Mouse (Mus musculus): ENCODE results near the gene Tmem91.

Gene Tmem91

DNA sequence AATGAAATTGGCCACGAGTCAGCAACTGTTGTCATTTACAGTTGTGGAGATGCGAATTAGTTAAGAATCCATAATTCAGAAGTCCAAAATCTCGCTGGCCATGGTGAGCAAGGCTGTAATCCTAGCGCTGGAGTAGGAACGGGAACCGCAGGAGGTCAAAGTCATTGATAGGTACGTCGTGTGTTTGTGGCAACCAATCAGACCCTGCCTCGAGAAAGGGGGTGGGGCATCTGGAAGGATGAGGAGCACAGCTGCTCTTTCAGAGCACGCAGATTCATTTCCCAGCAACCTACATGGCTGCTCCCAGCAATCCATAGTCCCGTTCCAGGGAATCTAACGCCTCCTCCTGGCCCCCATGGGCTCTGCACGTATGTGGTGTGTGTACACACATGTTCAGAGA, 24.9 kb upstream of the Tmem91 start:
- DNase-seq, result no peak

DNA sequence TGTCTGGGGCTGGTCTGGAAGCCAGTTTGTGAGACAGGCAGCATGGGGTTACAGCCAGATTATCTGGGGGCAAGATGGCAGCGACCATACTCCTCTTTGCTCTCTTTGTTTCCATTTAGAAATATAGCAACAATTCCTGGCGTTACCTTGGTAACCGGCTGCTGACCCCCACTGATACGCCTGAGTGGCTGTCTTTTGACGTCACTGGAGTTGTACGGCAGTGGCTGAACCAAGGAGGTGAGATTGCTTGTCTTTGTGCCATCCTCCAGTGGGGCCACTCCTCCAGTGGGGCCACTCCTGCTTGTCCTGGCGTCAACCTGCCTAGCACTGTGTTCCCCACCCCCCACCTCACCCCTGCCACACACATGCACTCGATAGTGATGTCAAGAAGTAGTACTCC, 19.1 kb upstream of the Tmem91 start:
- no peak for DNase-seq

DNA sequence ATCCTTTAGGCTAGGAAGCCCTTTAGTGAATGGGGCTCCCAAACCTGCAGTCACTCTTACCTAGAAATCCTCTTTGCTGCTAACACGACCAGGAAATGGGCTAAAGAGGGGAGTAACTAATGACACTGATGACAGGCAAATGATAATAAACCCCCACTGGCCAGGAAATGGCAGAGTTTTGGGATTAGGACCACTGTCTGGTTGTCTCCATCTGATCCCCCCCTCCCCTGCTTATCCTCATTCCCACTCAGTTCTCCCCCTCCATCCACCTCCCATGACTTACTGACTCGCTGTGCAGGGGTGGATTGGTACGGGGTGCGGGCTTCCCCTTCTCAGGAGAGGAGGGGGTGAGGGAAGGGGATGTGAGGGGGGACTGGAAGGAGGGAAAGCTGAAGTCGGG, 15.1 kb upstream of the Tmem91 start:
- no peak for DNase-seq

DNA sequence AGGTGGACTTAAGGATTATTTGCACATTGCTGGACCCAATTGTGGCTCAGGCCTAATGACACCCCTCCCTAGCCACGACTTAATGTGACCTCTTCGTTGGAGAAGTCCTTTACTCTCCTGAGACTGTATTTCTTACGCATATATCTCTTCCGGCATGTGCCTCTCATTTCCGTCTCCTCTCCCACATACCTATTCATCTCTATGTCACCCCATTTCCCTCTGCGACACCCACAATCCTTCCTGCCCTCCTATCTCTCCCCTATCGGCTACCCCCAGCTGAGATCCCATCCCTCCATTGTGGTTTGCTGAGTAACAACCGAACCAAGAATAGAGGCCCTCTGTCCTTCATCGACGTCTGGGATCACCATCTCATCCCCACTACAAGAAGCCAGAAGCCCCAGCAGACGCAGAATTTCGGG, 14.6 kb upstream of the Tmem91 start:
- DNase-seq, result no peak

DNA sequence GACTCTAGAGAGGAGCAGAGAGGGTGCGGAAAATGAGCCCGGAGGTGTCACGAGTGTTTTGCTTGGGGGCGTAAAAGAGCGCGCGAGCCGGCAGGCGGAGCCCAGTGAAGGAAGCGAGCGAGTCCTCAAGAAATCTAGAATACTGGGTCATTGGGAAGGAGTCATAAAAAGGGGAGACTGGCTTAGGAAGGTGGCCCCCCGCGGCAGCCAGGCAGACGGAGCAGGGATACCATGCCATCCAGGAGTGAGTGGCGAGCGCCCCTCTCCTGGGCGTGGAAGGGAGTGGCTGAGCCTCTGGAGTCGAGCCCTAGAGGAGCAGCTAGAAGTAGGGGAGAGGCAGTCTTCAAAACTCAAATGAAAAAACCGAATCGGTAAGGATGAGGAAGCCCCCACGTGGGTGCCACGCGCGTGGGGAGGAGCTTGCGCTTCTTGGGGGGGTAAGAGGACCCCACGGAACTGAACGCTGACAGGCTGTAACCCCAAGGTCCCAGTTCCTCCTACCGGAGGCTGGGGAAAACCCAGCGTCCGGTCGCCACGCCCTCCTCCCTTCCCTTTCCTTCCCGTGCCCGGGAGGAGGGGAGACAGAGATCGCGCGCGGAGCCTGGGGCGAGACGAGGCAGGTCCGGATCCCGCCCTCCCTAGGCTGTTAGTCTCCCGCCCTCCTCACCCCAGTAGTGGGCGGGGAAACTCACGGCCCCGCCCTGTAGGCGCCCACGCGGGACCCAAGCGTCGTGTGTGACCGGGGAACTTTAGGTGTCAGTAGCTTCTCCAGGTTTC, 14.0 kb upstream of the Tmem91 start:
- DNase-seq, result peak; percentile 60 to 65

DNA sequence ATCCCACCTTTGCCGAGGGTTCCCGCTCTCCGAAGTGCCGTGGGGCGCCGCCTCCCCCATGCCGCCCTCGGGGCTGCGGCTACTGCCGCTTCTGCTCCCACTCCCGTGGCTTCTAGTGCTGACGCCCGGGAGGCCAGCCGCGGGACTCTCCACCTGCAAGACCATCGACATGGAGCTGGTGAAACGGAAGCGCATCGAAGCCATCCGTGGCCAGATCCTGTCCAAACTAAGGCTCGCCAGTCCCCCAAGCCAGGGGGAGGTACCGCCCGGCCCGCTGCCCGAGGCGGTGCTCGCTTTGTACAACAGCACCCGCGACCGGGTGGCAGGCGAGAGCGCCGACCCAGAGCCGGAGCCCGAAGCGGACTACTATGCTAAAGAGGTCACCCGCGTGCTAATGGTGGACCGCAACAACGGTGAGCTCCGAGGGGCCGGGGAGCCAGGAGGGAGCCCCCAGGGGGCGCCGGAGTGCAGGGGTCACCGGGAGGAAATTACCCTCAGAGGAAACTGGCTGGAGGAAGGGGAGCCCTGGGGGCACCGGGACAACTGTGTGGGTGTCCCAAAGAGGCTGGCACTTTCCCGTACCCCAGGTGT, 12.9 kb upstream of the Tmem91 start:
- peak; percentile 62 to 66 for DNase-seq

DNA sequence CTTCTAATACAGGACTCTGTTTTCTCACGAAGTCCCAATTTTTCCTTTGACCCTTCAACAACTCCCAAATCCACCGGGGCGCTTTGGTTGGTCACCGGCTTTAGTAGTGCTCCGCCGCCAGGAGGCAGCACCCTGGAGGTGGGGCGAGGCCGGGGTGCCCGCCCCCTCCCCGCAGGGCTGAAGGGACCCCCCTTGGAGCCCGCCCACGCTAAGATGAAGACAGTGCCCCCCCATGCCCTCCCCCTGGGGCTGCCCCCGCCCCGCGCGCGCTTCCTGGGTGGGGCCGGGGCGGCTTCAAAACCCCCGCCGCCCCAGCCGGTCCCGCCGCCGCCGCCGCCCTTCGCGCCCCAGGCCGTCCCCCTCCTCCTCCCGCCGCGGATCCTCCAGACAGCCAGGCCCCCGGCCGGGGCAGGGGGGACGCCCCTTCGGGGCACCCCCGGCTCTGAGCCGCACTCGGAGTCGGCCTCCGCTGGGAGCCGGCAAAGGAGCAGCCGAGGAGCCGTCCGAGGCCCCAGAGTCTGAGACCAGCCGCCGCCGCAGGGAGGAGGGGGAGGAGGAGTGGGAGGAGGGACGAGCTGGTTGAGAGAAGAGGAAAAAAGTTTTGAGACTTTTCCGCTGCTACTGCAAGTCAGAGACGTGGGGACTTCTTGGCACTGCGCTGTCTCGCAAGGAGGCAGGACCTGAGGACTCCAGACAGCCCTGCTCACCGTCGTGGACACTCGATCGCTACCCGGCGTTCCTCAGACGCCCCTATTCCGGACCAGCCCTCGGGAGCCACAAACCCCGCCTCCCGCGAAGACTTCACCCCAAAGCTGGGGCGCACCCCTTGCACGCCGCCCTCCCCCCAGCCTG, 11.9 kb upstream of the Tmem91 start, which contains the start of gene Tgfb1:
TSS of gene Tgfb1 (plus strand) at position 323 of the 852 bp plus-strand sequence.
- DNase-seq, result peak; percentile 61 to 69

DNA sequence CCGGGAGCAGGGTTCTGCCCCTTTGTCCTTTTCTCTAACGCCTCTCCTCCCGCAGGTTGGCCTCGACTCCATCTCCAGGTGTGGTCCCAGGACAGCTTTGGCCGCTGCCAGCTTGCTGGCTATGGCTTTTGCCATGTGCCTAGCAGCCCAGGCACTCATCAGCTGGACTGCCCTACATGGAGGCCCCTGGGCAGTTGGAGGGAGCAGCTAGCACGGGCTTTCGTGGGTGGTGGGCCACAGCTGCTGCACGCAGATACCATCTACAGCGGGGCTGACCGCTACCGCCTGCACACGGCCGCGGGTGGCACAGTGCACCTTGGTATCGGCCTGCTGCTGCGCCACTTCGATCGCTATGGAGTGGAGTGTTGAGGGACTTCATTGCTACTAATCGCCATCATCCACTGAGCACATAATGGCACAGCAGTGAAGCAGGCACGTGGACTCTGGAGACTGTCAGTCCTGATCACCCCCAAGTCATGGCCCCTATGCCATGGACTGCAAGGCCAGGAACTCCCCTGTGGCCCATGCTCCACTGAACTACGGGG, 11.0 kb upstream of the Tmem91 start:
- no peak for DNase-seq

DNA sequence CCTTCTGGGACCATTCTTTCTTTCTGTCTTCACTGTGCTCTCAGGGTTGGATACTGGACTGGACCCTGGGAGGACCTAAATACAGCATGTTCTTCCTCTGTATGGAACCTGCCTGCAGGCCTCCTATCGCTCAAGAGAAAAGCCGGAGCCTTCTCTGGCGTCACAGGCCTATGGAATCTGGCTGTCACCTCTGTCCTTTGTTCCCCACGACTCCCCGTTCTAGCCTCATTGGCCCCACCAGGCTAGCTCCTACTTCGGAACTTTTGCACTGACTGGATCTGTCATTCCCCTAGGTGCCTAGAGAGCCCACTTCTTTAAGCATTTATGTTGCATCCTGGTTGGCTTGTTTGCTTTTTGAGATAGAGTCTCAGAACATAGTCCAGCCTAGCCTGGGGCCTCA, 9.7 kb upstream of the Tmem91 start:
- DNase-seq, result no peak

DNA sequence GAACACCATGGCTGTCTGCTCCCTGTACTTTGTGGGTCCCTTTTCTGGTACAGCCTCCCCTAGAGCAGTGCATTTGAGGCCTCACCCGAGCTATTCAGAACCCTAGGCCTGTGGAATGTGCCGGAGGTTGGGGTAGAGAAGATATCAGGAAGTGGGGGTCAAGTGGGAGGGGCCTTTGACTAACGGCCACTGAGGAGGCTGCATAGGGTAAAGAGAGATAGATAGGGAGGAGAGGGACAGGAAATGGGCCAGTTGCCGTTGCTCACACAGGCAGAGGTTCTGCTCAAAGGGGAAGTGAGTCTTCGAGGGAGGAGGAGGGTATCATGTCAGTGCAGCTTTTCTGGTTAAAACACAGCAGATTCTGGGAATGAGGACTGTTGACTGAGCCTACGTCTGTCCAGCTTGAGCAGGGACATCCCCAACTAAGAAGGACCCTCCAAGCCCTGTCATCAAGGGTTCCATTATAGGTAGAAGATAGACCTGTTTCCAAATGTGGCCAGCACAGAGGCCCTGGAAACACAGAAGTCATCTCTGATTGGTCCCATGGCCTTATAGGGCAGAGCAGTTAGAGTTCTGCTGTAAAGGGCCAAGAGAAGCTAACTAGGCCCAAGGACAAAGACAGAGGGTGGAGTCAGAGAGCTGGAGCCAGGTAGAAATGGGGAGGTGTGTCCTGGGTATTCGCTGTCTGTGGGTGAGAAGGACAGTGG, 8.7 kb upstream of the Tmem91 start:
- DNase-seq, result no peak

DNA sequence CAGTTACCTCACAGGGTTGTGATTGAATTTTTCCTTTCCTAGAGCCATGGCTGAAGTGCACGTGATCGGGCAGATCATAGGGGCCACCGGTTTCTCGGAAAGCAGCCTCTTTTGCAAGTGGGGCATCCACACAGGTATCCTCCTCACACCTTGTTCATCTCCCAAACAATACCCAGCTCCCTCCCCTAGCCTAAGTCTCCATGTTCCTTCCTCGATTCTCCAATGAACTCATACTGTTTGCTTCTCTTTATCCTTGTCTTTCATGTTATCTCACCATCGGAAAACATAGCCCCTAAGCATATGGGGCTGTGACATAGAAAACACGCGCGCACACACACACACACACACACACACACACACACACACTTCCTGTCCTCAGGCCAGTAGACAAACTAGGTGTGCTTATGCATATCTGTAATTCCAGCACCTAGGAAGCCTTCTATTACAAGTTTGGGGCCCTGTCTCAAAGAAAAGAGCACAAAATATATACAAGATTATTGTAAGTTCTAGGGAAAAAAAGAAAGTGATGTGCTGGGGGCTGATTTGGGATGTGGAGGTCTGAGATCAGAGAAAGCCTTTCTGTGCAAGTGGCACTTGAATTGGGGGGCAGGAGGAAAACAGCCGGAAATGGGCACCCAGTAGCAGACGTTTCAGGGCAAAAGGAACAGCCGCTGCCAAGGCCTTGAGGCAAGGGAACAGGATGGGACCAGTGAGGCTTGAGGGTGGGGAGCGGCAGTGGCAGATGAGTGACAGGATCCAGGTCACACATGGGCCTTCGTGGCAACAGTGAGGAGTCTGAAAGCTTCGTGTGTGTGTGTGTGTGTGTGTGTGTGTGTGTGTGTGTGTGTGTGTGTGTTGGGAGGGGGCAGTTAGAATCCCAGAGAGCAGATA, 6.6 kb upstream of the Tmem91 start:
- peak; percentile 54 to 55 for DNase-seq

DNA sequence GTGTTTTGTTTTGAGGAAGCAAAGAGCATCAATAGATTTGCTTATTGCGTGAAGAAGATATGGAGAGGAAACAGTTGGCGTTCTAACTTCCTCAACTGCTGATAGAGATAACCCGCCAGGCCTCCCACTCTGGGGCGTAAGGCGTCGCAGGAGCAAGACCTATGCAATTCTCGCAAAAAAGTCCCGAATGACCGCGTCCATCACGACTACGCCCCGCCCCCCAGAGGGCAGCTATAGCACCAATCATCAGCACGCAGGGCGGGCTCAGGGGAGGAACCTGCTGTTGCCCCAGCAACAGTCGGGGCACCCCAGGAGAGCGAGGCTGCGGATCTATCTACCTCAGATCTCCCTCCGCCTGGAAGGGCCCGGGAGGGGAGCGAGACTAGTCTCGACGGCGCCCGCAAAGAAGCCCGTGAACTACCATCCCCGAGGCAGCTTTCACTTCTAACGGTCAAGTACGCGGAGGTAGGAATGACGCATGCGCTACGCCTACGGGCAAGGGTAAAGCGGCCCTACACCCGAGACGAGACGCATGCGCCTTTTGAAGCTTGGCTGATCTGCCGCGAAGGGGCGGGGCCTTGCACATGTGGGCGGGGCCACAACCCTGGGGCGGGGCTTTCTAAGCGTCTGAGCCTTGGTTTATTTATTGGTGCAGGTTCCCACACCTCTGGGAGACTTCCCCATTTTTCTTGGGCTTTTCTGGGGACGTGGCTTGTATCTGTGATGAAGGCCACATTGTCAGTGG, 5.7 kb upstream of the Tmem91 start, which contains the start of gene B9d2:
TSS of gene B9d2 (plus strand) at position 267 of the 745 bp plus-strand sequence.
- peak; percentile 98 for DNase-seq

DNA sequence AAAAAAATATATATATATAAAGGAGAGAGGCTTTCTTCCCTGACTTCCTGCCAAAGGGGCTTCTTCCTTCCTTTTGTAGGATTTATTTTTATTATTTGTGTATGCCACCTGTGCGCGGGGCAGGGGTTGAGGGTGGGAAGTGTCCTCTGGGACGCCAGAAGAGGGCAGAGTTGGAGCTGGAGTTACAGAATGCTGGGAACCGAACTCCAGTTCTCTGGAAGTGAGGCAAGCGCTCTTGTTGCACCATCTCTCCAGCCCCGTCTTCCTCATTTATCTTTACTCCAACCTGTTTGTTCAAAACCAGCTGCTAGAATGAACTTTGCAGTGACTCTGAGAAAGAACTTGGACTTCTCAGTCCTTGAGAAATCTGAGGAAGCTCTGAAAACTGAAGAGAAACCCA, 5.0 kb upstream of the Tmem91 start:
- DNase-seq, result peak in 1 of 2 experiments; percentile 45

DNA sequence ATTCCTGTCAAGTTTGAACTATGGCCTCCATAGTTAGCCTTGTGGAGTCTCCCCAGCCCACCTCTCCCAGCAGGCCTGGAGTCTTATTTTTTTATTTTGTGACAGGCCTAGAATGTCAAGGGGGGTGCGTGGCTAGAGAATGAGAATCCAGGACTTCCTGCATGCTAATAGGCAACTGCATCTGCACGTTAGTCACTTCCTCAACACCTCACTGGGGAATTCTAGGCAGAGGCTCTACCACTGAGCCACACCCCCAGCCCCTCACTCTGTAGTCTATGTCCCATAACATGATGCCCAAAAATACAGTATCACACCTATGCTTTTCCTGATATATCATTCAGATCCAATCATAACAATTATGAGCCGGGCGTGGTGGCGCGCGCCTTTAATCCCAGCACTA, 2.0 kb upstream of the Tmem91 start:
- DNase-seq, result no peak

DNA sequence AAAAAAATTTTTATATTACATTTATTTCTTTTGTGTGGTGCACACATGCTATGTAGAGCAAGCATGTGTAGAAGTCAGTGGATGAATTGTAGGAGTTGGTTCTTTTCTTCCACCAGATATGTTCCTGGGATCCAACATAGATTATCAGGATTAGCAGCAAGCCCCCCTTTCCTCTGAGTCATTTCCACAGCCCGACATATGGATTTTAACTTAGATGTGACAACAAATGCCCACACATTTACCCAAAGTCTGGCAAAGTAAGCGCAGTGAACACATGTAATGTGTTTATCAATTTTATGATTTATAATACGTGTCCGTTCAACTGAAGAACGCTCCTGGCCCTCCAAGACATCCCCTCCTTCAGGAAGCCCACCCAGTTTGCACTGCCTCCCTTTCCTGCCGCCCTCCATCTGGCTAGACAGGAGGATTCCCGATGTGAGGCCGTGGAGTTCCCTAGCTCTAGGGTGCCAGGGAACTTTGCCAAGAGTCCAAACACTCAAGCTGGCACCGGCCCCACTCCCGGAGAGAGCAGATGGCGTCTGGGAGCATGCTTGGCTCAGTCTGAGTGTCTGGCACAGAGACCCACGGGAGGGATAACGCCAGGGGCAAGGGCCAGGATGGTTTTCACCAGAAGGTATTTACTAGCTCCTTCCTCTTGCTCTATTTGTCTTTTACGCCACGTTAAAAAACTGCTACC, 1.3 kb upstream of the Tmem91 start:
- peak; percentile 100 for DNase-seq

DNA sequence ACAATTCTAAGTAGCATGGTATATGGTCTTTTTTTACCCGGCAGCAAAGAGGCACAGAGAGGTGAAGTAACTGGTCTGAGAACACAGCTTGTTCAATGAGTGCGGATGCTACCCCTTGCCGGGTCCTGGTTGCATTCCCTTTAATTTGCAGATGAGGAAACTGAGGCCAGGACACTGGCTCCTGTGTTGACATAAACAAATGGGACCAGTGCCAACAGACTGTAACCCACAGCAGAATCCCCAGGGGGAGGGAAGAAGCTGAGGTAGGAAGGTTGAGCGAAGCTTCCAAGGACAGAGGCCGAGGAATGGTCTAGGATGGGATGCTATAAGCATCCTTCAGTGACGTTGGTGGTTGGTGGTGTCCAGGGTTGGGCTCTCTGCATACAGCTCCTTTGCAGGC, 439 bp upstream of the Tmem91 start:
- DNase-seq, result peak; percentile 35 to 51

DNA sequence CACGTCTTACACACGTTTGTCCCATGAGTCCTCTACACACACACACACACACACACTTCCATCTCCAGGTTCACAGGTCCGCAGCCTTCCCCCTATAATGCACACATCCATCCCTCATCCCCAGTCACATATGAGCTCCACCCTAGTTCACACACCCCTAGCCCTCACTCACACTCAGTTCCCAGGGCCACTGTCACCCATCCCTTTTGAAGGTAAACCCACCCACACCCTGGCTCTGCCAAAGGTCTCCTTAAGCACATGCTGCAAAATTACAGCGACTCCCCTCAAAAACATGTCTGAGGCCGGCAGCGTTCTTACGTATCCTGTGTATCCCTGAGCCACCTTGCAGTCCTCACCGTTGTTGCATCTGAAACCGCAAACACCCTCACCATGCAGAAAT, 669 bp downstream of the Tmem91 start:
- no peak for DNase-seq

DNA sequence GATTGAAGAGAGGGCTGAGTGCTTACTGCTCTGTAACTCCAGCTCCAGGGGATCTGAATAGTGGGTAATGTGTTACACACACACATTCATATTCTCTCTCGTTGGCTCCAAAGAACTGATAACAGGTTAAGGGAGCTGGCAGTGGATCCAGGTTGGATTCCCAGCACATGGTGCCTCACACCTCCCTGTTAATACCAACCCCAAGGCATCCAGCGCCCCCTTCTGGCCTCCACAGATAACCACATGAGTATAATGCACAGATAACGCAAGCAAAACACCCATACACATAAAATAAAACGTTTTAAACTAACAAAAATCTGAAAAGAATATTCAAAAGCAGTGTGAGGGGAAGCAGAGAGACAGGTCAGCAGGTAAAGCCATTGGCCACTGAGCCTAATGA, 2.5 kb downstream of the Tmem91 start:
- DNase-seq, result no peak

DNA sequence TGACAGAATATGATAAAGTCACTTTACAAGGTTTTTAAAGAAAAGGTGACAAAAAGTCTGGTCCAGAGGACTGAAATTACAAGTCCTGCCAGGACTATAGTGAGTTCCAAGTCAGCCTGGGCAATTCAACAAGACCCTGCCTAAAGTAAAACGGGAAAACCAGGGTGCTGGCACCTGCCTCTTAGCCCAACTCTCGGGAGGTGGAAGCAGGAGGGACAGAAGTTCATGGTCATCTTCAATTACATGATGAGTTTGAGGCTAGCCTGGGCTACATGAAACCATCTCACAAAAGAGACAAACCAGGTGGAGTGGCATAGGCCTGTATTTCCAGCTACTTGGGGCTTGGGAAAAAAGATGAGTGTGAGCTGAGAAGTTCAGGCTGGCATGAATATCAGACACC, 3.3 kb downstream of the Tmem91 start:
- DNase-seq, result no peak

DNA sequence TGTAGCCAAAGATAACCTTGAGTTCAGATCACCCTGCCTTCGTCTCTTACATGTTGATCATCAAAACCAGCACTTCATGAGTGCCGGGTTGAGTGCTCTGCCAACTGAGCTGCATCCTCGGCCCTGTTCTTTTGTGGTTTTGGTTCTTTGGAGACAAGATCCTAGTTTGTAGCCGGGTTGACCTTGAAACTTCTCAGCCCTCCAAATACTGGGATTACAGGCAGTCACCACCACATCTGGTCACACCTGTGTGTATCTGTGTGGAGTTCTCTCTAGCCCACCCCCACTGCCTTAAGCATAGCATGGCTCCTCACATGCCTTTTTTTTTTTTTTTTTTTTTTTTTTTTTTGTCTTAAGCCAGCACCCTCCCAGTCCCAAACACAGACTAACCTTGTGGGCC, 4.9 kb downstream of the Tmem91 start:
- DNase-seq, result no peak
